Mouse (Mus musculus): ENCODE measurements around the gene Nme4. TPM values are rescaled to one million over a fixed set of nuclear protein-coding genes. Genes with fewer than 3 reads are reported as not detected.

Nme4 gene
- total RNA-seq (2015; ENCODE audit: low replicate concordance) (3.6 and 5.9 TPM in 2 replicates), total RNA-seq (2017; ENCODE audit: low replicate concordance) (3.4 TPM in 1 of 2 replicates, not detected in the other)

DNA sequence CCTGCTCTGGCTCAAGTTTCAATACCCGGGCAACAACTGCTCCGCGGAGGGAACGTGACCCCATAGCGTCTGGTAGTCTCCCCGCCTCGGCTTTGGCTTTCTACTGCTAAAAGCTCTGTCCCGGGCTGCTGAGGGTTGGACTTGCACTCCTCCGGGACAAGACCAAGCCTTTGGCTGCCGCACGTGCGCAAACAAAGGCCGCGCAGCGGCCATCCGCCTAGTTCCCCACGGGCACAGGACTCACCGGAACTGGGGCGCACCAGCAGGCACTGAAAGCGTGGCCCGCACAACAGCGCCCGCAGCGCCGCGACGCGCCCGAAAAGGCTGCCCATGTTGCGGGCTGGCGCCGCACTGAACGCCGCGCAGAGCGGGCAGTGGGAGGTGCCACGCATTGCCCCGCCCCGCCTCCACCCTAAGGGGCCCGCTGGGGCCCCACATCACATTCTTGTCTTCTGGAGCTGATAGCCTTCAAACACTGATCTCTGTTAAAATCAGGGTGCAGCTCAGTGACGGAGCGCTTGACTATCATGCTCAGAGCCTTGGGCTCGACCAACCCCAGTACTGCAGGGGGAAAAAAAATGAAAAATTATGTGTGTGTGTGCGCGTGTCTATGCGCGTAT, at the start of gene Nme4:
Nme4 (minus strand) TSS at position 482 of the 620 bp plus-strand sequence.
- peak; percentile 79 for ATAC-seq (replicated peaks; ENCODE audit: low FRiP score, poor library complexity, severe bottlenecking)

- no peak for ATAC-seq (replicated peaks; ENCODE audit: low FRiP score, poor library complexity, severe bottlenecking)
These were observed 48.0 kb upstream of the Nme4 start for GRCm38 (mm10) chr17:26143386-26143785.

- ATAC-seq (replicated peaks; ENCODE audit: low FRiP score, poor library complexity, severe bottlenecking) = no peak
These were observed 47.4 kb upstream of the Nme4 start for GRCm38 (mm10) chr17:26142796-26143195.

DNA sequence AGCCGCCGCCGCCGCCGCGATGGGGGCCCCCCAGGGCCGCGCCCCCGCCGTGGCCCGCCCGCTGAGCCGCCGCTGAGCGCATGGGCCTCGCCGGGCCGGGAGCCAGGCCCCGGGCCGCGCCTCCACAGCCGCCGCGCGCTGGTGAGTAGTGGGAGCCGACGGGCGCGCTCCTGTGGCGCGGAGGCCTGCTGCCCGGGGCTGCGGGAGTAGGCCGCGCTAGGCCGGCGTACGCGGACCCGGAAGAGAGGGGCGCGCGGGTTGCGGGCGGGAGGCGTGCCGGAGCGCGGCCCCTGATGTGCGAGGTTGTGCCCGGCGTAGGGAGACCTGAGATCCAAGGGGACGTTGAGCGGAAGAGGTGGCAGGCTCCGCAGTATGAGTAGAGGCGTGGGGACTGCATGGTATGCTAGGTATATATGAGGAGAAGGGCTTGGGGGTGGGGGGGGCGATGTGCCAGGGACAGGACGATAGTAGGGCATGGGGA, 43.5 kb upstream of the Nme4 start:
- peak; percentile 47 for ATAC-seq (replicated peaks; ENCODE audit: low FRiP score, poor library complexity, severe bottlenecking)

DNA sequence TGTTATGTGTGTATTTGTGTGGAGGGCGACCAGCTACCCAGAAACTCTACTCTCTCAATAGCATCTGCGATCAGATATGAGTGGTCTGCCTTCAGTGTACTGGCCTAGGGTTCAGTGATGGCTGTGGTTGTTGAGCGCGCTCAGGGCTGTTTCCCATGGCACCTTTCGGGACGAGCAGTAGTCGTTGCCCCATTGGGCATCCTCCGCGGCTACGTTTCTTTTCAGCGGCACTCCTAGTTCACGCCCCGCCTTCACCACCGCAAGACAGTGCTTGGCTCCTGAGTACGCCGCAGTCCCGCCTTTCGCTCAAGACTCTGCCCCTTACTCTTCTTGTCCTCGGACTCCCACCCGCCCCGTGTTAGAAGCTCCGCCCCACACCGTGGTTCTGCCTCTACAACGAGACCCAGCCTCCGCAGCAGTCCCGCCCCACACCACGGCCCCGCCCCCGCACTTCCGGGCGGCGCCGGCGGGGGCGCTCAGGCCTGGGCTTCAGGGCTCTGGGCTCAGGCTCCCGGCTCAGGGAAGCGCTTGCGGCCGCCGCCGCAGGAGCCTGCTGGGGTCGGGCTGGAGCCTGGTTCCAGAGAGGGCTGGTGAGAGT, 42.9 kb upstream of the Nme4 start, which contains the start of gene Axin1:
Axin1 (plus strand) TSS at position 450 of the 598 bp plus-strand sequence.
- ATAC-seq (replicated peaks; ENCODE audit: low FRiP score, poor library complexity, severe bottlenecking) = peak; percentile 91

GRCm38 (mm10) chr17:26137751-26138130, 42.3 kb upstream of the Nme4 start:
- no peak for ATAC-seq (replicated peaks; ENCODE audit: low FRiP score, poor library complexity, severe bottlenecking)

GRCm38 (mm10) chr17:26137106-26137750, 41.8 kb upstream of the Nme4 start:
- no peak for ATAC-seq (replicated peaks; ENCODE audit: low FRiP score, poor library complexity, severe bottlenecking)

GRCm38 (mm10) chr17:26131856-26132853, 36.8 kb upstream of the Nme4 start:
- ATAC-seq (replicated peaks; ENCODE audit: low FRiP score, poor library complexity, severe bottlenecking) = no peak

DNA sequence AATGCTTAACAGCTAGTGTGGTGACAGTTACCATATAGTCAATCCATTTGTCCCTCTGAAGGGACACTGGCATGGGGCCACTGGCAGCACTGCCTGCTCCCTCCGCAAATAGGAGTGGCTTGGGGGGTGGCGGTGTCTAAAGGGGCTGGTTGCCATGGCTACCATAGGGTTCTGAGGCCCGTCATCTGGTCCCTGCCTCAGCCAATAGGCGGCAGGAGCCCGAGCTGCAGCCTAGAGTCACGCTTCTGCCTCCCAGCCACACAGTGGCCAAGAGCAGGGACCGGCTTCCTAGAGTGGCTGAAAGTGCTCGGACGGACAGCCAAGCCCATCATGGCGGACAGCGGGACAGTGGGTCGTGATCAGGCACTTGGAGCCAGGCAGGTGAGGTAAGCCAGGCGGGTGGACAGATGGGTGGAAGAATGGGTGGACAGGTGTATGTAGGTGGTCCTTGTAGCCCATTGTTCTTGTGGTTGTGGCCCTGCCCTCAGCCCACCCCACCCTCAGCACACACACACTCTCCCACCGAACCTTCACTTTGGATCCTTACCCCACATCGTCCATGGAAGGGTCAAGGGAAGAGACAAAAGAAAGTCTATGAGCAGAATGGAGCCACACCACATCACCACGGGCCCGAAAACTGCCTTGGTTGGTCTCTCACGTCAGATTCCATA, 35.8 kb upstream of the Nme4 start:
- ATAC-seq (replicated peaks; ENCODE audit: low FRiP score, poor library complexity, severe bottlenecking) = no peak

GRCm38 (mm10) chr17:26125226-26125625, 29.8 kb upstream of the Nme4 start:
- no peak for ATAC-seq (replicated peaks; ENCODE audit: low FRiP score, poor library complexity, severe bottlenecking)

DNA sequence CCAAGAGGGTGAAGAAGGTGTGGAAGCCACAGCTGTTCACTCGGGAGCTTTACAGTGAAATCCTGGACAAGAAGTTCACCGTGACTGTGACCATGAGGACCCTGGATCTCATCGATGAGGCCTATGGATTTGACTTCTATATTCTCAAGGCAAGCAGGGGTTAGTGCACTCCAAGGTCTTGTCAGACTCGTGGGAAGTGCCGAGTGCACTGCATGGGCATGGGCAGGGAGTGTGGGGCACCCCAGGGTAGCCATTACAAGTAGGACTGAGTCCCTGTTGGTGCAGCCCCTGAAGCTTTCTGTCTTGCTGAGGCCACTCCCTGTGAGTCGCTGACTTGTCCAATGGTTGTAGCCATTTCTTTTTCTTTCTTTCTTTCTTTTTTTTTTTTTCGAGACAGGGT, 29.2 kb upstream of the Nme4 start:
- no peak for ATAC-seq (replicated peaks; ENCODE audit: low FRiP score, poor library complexity, severe bottlenecking)

GRCm38 (mm10) chr17:26123267-26123684, 27.9 kb upstream of the Nme4 start, which contains the start of gene Mrpl28:
TSS of gene Mrpl28 (plus strand) at chr17:26123500.
- peak; percentile 92 for ATAC-seq (replicated peaks; ENCODE audit: low FRiP score, poor library complexity, severe bottlenecking)

- no peak for ATAC-seq (replicated peaks; ENCODE audit: low FRiP score, poor library complexity, severe bottlenecking)
These were observed 27.2 kb upstream of the Nme4 start for GRCm38 (mm10) chr17:26122431-26123140.

DNA sequence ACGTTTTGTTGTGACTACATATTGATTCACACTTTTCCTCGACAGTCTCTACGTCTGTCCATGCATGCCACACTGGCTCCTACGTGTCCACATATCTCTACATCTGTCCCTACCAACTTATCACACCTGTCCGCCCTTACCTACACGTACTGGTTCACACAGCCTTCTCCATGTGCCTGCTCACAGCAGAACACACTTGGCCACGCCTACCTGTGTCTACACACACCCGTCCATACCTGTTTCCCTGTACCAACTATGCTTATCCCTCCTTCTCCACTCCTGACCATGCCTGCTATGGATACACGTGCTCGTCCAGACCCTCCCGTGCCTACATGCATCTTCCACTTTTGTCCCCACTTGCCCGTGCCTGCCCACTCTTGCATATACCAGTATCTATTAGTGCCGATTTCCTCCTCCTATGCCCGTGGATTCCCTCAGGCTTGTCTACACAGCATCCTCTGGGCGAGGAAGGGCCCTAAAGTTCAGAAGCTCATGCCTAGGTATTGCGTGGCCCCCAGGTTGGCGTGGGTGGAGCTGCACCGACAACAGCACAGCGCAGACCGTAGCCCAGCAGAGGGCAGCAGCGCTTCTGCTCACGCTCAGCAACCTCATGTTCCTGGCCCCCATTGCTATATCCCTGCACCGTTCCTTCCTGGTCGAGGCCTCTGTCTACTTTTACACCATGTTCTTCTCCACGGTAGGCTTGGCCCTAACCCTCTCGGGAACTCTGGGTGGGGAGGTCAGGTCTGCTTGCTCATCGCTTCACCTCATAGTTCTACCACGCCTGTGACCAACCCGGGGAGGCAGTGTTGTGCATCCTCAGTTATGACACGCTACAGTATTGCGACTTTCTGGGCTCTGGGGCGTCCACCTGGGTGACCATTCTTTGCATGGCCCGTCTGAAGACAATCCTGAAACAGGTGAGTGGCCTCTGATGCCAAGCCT, 24.6 kb upstream of the Nme4 start:
- ATAC-seq (replicated peaks; ENCODE audit: low FRiP score, poor library complexity, severe bottlenecking) = peak; percentile 47

DNA sequence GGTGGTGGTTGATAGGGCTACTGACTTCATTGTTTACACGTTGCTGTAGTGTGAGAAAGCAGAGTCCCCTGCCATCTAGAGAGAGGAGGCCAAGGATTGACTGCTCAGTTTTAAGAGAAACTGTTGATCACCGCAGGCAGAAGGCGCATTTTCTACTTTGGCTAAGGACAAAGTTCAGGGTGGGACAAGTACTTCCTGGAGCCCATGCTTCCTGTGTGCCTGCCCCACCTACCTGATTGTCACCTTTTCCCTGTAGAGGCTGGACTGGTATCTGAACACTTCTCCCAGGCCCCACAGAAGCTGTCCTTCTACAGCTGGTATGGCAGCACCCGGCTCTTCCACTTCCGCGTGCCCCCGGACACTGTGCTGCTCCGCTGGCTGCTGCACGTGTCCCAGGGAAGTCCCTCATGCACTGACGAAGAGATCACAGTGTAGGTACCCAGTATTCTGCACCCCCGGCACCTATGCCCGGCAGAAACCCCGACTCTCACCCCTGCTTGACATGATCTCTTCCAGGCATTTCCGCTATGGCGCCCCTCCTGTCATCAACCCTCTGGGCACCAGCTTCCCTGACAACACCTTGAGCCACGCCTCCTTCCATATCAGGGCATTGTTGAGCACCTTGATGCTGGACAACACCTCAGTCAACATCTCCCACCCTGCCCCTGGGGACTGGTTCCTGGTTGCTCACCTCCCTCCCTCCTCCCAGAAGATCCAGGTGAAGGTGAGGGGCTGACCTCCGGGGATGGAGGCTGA, 21.3 kb upstream of the Nme4 start:
- ATAC-seq (replicated peaks; ENCODE audit: low FRiP score, poor library complexity, severe bottlenecking) = no peak

DNA sequence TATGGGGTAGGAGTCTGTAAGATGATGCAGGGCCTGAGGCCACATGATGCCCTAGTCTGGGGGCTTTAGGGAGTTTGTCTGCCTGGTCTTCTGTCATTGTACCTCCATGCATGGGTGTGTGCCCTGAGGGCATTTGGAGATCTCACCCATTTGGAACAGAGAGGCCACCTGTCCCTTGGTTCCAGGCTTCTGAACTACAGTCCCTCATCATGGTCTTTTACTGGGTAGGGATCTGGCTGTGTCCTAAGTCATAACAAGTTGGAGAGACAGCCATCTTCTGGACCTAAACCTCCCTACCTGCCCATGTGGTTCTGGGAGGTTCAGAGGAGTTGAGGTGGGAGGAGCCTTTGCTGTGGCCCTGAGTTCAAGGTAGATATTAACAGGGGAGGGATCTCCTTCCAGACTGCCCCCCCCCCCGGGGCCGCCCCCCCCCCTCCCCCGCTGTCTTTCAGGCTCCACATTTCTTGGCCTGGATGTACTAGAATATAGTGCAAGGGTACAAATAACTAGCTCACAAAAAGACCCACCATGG, 20.6 kb upstream of the Nme4 start:
- no peak for ATAC-seq (replicated peaks; ENCODE audit: low FRiP score, poor library complexity, severe bottlenecking)
